Mouse (Mus musculus): ENCODE measurements around the gene Serpina7.

Serpina7 gene

GRCm38 (mm10) chrX:139085077-139085476 lies at the start of gene Serpina7:
Gene Serpina7 (minus strand): TSS chrX:139085236.
- DNase-seq: no peak

GRCm38 (mm10) chrX:139134031-139134430 lies 49.0 kb upstream of the Serpina7 start:
- DNase-seq: peak; percentile 16 to 21

DNA sequence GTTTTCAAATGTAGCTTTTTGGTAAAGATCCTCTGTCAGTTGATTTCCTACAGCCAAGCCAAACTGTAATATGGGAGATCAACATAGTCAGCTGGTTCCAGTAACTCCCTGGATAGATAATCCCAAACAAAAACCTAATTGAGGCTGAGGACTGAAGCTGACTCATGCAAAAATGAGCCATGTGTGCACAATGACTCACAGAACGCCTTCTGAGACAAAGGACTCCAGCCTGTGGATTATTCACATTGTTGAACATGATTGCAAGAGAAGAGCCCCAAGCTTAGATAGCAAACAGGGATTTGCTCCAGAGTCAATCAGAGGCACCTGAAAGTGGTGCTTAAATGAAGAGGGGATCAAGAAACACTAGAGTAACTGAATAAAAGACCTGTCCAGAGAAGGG lies 12.2 kb upstream of the Serpina7 start:
- no peak for DNase-seq

DNA sequence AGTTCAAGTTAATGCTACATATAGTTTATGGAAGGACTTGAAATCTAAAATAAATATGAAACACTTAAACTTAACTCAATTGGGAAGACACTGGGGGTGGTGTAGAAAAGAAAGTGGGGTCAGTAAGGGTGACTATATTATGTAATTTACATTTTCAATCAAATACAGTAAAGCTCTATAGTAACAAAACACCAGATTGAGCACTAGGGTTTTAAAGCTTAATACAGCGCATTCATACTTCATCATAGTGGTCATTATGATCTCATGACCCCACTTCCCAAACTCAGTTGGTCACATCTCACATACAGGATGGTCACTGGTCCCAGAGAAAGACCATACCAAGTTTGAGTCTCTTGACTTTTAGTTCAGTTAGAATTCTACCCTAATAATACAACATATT lies 907 bp upstream of the Serpina7 start, which contains the start of gene 4930513O06Rik:
4930513O06Rik (plus strand) TSS at position 301 of the 400 bp plus-strand sequence.
- no peak for DNase-seq

DNA sequence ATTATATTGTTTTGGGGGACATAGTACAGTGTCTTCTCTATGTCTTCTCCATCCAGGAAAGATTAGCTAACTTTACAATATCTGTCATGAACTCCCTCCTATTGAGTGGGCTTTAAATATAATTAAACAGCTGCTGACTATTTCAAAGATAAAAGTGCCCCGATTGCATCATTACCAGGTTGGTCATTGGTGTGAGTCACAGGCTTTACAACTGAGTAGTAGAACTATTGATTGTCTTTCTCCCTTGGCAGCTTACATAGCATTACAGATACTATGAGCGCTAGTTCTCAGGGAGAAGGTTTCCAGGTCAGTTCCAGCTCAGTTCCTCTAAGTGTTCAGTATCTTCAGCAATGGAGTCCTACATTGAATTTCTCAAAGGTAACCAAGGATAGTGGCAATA lies 6.5 kb downstream of the Serpina7 start:
- no peak for DNase-seq

DNA sequence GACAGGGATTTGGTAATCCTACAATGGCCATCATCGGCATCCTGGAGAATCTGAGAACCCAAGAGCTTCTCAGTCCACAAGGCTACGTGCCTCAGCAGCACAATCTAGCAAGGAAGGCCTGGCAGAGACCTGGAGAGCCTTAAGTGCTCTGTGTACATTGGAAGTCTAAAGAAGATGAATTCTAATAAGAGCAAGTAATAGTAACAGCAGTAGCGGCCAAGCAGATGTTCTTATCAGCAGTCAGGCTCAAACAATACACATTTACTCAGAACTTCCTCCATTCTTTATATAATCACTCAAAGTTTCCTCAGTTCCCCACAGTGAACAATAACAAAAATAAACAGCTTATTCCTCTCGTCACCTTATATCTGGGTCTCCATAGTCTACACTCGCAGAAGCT lies 21.0 kb downstream of the Serpina7 start:
- no peak for DNase-seq

GRCm38 (mm10) chrX:139053149-139053548 lies 31.9 kb downstream of the Serpina7 start:
- DNase-seq: no peak

DNA sequence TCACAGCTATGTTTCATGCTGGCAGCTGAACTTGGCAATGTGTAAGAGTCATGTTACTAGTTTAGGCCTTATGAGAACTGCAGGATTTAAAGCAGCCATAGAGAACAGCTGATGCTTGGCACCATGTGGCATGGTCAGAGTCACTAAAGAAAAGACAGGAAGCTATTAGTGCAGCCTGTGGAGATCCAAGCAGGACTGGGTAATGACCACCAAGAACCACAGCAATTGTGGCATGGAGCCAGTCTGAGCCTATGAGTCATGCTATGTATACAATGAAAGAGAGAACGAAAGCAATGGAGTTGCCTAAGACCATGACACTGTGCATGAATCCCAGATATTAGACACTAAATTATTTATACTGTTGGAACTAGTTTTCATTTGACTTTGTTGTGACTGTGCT lies 33.1 kb downstream of the Serpina7 start:
- peak; percentile 7 to 28 for DNase-seq

- no peak for DNase-seq
Observed at GRCm38 (mm10) chrX:139041148-139041547, 43.9 kb downstream of the Serpina7 start.

DNA sequence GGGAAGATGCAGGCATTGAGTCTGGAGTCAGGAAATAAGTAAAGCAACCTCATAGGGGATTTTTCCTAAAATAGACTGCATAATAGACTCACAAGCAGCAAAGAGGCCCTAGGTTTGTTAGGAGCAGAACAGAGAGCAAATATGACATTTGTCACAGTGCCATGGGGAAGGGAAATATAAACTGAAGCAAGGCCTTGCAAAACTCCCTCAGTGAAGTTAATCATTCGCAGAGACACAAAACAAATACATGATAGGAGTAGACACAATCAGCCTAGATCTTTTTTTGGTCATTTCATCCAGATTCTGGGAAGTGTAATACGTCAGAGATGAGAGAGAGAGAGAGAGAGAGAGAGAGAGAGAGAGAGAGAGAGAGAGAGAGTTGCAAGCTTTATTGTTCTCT lies 45.7 kb downstream of the Serpina7 start:
- DNase-seq: no peak

DNA sequence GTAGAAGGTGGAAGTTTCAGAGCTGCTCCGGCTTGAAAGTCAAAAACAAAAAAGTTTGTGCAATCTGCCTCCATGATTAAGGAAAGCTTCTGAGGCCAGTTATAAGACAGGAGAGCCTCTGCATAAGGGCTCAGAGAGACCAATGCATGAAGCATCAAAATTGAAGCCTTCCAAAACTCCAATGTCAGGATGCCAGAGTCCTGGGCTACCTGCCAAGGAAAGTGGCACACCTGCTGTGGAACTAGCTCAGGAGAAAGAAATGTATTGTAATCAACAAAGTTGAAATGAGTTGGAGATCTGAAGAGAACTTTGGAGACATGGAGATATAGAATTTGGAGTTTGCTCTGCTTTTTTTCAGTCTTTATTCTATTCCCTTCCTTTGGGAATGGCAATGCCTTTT lies 47.4 kb downstream of the Serpina7 start:
- DNase-seq: peak; percentile 6 to 54

Measured in cerebellum, postnatal 14 days (tissue).